Mouse (Mus musculus): Measurements from ENCODE around the gene Rps8.

The Rps8 gene

DNA sequence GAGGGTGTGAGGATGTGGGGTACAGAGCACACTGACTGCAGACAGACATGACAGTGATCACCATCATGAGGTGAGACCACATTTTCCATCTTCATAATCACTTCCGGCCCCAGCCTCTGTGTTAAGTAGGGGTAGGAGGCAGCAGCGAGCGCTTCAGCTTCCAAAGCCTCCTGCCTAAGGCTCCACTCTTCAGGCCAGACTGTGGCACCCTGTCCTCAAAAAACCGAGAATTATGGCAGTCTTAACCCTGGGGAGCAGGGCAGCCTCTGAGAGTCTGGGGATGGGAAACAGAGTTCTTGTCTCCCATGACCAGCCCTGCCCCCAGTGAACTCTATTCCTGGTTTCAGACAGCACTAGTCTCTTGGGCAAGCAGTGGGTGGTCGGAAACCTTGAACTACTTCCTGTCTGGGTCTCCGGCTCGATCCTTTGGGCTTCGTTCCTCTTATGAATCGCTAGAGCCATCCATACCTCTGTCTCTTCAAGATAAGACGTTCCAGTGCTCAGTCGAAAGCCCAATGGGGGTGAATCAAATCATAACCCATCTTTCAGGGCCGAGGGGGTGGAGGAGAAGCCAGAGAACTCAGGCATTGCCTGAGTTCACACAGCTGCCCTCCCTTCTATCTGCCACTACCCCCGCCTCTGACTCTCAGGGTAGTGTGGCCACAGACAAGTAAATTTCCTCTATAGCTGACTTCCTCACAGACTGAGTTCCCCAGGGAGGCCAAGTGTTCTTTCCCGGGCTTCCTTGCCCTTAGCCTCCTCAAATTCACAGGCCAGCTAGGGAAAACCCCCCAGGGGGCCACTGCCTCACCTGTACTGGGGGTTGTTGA, 31.3 kb downstream of the Rps8 start:
- POLR2A ChIA-PET = interaction anchor here (0.9 to 69.1 kb wide), 36 partner anchors 8 to 662 kb away, joined by 3 to 3713 read pairs (median 5); partner anchors contain the start of genes Plk3 (in 4 of the 4), Ccdc163 (in 2 of the 4), Kif2c (in 2 of the 4) and Mmachc (in 2 of the 4)
- CTCF ChIA-PET = interaction anchor here (0.7 to 1.7 kb wide), 11 partner anchors 9 to 129 kb away, joined by 3 to 19 read pairs (median 4); partner anchors contain the start of genes Hectd3 (in 1 of the 4), Plk3 (in 1 of the 4) and Ptch2 (in 1 of the 4)

DNA sequence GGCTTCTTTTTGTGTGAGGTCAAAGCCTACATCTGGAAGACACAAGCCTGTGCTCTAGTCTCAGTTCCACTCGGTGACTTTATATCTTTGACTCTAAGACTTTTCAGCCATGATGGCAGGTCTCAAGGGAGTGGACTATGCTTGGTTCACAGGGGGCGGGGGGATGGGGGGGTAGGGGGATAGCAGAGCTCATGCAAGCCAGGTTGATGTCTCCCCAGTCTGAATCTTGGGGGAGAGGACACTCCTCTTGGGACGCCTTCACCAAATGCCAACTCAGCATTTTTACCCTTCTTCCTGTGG, 31.9 kb downstream of the Rps8 start:
- ChIA-PET CTCF (interaction anchor here in 1 of 4 experiments (1.4 kb wide), 1 partner anchor 14 kb away, joined by 4 read pairs; no protein-coding TSS in a partner anchor), POLR2A (interaction anchor here in 3 of 4 experiments (1.4 to 69.1 kb wide), 7 partner anchors 9 to 45 kb away, joined by 3 to 3713 read pairs (median 393); partner anchors contain the start of genes Plk3 (in 3 of the 3), Rps8 (in 2 of the 3), Btbd19 (in 1 of the 3) and Kif2c (in 1 of the 3))

DNA sequence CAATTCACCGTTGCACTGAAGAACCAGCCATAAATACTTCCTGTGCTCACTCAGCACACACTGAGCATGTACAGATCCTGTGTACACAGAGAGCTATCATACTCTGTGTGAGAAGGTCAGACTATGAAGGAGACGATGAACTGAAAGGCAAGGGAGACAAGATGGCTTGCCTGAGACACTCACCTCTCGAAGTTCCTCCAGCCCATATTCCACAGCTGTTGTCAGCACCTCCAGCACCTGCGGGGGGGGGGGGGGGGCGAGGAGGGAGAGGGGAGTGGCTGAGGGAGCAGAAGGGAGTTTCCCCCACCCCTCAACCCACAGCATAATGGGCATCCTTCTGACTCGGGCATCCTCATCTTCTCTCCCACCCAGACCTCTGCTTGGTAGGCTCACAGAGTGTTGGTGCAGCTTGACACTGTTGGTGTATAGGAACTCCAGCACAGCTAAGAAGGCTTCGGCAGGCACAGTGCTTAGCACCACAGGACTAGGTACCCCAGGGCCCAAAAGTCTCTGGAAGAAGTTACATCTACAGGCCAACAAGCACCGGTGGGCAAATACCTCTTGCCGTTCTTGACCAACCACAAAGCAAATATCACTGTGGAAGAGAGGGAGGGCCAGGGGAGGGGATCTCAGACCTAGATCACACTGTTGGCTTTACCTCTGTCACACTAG, 32.4 kb downstream of the Rps8 start:
- CTCF ChIA-PET = interaction anchor here in 3 of 4 experiments (0.7 to 1.4 kb wide), 3 partner anchors 15 to 27 kb away, joined by 3 to 12 read pairs (median 4); no protein-coding TSS in a partner anchor

DNA sequence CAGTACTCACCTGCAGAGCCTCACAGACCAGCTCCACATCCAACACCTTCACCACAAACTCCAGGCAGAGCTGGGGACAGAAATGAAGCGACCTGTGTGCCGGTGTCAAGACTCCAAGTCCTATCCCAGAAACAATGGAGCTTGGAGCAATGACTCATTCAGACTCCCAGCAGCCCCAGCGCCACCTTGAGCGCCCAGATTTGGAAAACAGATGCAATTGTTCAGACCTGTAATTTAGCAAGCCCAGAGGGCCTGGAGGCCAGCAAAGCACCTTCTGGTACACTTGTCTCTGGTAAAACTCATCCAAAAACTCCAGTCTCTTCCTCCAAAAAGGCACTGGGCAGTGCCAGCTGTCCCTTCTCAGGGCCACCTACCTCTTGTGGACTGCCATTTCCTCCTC, 33.8 kb downstream of the Rps8 start:
- CTCF ChIA-PET = interaction anchor here in 3 of 4 experiments (0.9 to 3.9 kb wide), 10 partner anchors 10 to 148 kb away, joined by 3 to 78 read pairs (median 24); partner anchors contain the start of gene Plk3 (in 2 of the 3)

More for the DNA sequence above, 32.4 kb downstream of the Rps8 start:
- POLR2A ChIA-PET = interaction anchor here in 3 of 4 experiments (0.6 to 69.1 kb wide), 10 partner anchors 9 to 292 kb away, joined by 3 to 3713 read pairs (median 124); partner anchors contain the start of genes Plk3 (in 3 of the 3), Rps8 (in 2 of the 3), Btbd19 (in 1 of the 3) and Kif2c (in 1 of the 3)

DNA sequence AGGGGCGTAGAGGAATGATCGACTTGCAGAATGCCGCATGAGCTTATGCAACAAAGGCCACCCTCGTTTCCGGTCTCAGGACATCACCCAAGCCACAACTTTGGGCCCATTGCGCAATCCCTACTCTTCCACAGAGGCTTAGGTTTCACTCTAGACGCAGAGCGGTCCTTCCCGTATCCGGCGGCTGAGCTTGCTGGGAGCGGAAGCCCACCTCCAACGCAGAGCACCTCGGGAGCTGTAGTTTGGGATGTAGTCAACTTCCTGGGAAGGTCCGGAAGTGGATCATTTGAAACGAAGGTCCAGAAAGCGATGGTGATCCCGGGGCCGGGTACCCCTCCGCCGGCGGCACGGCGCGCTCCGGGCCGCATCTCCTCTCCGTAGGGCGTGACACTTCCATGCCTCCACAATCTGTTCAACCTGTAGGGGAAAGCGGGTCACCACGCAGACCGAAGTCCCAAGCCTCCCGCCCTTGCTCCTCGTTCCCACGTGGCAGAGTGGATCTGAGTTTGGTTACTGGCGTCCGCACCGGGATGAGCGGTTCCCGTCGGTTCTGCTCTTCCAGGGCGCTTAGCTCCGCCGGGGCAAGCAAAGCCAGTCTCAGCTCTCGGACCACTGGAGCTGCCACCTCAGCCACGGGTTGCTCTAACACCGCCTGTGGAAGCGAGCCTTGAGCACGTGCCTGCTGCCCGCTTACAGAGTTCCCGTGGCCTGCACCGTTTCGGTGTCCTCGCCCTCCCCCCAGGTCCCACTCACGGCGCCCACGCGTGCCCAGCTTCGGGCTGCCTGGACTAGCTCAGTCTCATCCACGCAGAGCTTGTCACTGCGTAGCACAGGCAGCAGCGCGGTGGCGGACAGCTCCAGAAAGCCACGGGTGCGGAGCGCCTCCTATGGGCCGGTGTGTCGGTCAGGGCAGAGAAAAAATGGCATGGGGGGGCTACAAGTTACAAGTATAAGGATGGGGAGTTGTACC, 35.3 kb downstream of the Rps8 start:
- CTCF ChIA-PET = interaction anchor here (0.6 to 3.9 kb wide), 65 partner anchors 8 to 716 kb away, joined by 3 to 78 read pairs (median 5); partner anchors contain the start of genes Hectd3 (in 3 of the 4), Plk3 (in 3 of the 4), Ptch2 (in 3 of the 4) and Ccdc163 (in 1 of the 4)
- POLR2A ChIA-PET = interaction anchor here (0.5 to 69.1 kb wide), 129 partner anchors 8 to 1951 kb away, joined by 3 to 3713 read pairs (median 4); partner anchors contain the start of genes Plk3 (in 4 of the 4), Ptch2 (in 4 of the 4), Rps8 (in 4 of the 4) and Ccdc163 (in 3 of the 4)

More for the DNA sequence above, 33.8 kb downstream of the Rps8 start:
- POLR2A ChIA-PET = interaction anchor here (0.5 to 69.1 kb wide), 25 partner anchors 11 to 457 kb away, joined by 3 to 3713 read pairs (median 5); partner anchors contain the start of genes Plk3 (in 3 of the 4), Kif2c (in 2 of the 4), Rps8 (in 2 of the 4) and Btbd19 (in 1 of the 4)

DNA sequence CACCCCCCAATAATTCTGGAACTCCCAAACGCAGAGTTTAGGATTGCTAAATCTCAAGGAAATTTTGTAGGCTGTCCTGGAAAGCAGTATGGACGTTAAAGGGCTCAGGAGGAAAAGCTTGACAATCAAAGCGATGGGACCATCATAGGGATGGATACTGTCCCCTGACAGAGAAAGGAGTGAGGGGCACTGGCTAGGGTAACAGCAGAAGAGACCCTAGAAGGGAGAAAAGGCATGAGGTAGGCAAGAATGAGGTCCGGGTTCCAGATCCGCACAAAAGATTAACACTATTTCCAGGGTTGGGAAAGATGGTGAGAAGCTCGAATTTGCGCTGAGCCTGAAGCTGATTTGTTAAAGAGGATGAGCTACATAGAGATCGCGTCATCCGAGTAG, 36.0 kb downstream of the Rps8 start:
- CTCF ChIA-PET = interaction anchor here (0.6 to 3.9 kb wide), 44 partner anchors 9 to 412 kb away, joined by 3 to 78 read pairs (median 5); partner anchors contain the start of genes Hectd3 (in 2 of the 4), Plk3 (in 2 of the 4), Ptch2 (in 2 of the 4) and Ccdc163 (in 1 of the 4)
- POLR2A ChIA-PET = interaction anchor here (0.5 to 69.1 kb wide), 104 partner anchors 9 to 1059 kb away, joined by 3 to 3713 read pairs (median 5); partner anchors contain the start of genes Plk3 (in 4 of the 4), Ptch2 (in 4 of the 4), Rps8 (in 4 of the 4) and Hectd3 (in 3 of the 4)

DNA sequence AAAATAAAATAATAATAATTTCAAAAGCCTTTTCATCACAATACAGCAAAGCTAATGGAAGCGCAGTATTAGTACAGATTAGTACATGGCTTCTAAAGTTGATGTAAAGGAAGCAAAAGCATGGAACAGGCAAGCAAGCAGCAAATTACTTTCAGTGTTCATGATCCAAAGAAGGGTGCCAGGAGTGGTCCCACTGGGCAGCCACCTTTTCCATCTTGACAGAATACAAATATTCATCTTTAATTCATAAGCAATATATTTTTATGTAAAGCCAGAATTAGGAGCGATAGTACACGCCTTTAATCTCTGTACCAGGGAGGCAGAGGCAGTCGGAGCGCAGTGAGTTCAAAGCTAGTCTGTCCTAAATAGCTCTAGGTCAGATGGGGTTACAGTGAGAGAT, 36.4 kb downstream of the Rps8 start:
- ChIA-PET POLR2A (interaction anchor here (0.5 to 69.1 kb wide), 67 partner anchors 9 to 1060 kb away, joined by 3 to 3713 read pairs (median 8); partner anchors contain the start of genes Plk3 (in 4 of the 4), Hectd3 (in 3 of the 4), Ptch2 (in 3 of the 4) and Rps8 (in 3 of the 4)), CTCF (interaction anchor here (0.6 to 3.9 kb wide), 17 partner anchors 9 to 117 kb away, joined by 3 to 78 read pairs (median 16); partner anchors contain the start of genes Kif2c (in 1 of the 4), Plk3 (in 1 of the 4) and Ptch2 (in 1 of the 4))

DNA sequence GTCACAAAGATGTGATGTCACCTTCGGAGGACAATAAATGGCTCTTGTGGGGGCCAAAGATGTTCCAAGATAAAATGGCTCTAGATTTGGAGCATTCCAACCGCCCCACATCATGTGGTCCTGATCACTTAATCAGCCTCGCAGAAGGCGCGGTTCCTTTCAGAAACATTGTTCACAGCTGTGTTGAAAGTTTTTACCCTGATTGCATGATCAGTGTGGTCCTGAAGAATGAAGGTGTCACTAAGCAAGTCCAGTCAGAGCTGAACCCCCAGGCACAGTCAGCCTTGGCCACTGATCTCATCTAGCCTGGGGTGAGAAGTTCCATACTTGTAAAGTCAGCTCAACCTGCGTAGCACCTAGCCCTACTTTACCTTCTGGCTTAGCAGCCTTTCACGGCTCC, 38.1 kb downstream of the Rps8 start:
- ChIA-PET POLR2A (interaction anchor here in 3 of 4 experiments (0.6 to 69.1 kb wide), 9 partner anchors 15 to 433 kb away, joined by 3 to 3713 read pairs (median 180); partner anchors contain the start of genes Plk3 (in 3 of the 3), Rps8 (in 2 of the 3), Btbd19 (in 1 of the 3) and Kif2c (in 1 of the 3)), CTCF (interaction anchor here in 2 of 4 experiments (0.6 to 1.6 kb wide), 3 partner anchors 14 to 22 kb away, joined by 3 to 4 read pairs (median 3); no protein-coding TSS in a partner anchor)

DNA sequence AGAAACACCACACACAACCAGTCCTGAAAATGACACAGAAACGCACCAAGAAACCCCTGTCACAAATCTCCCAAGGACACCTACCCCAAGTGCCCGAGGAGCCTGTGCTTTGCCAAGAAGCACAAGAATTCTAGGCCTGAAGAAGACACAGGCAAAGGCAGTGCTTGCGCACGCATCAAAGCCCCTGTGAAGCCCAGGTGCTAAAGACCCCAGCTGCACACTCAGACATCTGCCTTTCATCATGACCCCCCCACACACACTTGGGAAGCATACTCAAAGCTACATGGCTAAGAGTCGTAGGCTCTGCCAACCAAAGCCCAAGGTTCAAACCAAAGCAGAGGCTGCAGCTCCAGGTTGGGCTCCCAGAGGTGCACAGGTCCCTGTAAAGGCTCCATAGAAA, 40.5 kb downstream of the Rps8 start:
- ChIA-PET CTCF (interaction anchor here in 2 of 4 experiments (0.6 to 1.1 kb wide), 3 partner anchors 18 to 132 kb away, joined by 3 to 5 read pairs (median 5); partner anchors contain the start of gene Plk3 (in 1 of the 2)), POLR2A (interaction anchor here in 3 of 4 experiments (0.6 to 69.1 kb wide), 10 partner anchors 11 to 369 kb away, joined by 3 to 3713 read pairs (median 96); partner anchors contain the start of genes Plk3 (in 3 of the 3), Btbd19 (in 2 of the 3), Rps8 (in 2 of the 3) and Tctex1d4 (in 2 of the 3))

DNA sequence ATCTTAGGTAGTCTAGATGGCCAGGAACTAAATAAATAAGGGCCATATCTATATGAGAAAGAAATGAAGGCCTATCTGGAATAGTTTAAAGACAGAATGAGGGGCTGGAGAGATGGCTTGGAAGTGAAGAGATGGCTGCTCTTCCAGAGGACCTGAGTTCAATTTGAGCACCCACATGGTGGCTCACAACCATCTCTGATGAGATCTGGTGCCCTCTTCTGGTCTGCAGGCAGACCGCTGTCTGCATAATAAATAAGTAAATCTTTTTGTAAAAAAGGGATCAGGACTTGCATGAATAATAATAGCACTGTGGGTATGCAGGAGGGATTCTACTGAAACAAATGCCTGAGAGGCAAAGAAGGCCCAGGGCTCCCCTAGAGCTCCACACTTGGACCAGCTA, 42.8 kb downstream of the Rps8 start:
- POLR2A ChIA-PET = interaction anchor here in 2 of 4 experiments (0.9 to 69.1 kb wide), 5 partner anchors 18 to 39 kb away, joined by 3 to 3713 read pairs (median 393); partner anchors contain the start of genes Plk3 (in 2 of the 2), Rps8 (in 2 of the 2), Btbd19 (in 1 of the 2) and Kif2c (in 1 of the 2)
- CTCF ChIA-PET = interaction anchor here in 1 of 4 experiments (1.3 kb wide), 1 partner anchor 28 kb away, joined by 3 read pairs; no protein-coding TSS in a partner anchor

DNA sequence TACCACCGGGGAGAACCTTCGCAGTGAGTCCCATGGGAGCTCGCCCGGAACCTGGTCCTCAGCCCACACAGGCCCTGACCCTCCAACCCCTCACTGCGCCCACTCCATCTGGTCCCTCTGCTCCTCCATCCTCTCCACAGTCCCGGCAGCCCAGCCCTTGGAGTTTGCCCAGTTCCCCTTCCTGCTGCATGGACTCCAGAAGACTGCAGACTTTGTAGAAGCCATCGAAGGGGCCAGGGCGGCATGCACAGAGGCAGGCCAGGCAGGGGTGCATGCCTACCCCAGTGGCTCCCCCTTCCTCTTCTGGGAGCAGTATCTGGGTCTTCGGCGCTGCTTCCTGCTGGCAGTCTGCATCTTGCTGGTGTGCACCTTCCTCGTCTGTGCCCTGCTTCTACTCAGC, 45.1 kb downstream of the Rps8 start:
- POLR2A ChIA-PET = interaction anchor here (0.8 to 69.1 kb wide), 24 partner anchors 9 to 426 kb away, joined by 3 to 3713 read pairs (median 5); partner anchors contain the start of genes Btbd19 (in 3 of the 4), Ptch2 (in 3 of the 4), Plk3 (in 2 of the 4) and Prdx1 (in 2 of the 4)
- CTCF ChIA-PET = interaction anchor here (0.6 to 3.1 kb wide), 19 partner anchors 9 to 390 kb away, joined by 3 to 30 read pairs (median 4); partner anchors contain the start of genes Kif2c (in 1 of the 4), Plk3 (in 1 of the 4), Ptch2 (in 1 of the 4) and Tesk2 (in 1 of the 4)

DNA sequence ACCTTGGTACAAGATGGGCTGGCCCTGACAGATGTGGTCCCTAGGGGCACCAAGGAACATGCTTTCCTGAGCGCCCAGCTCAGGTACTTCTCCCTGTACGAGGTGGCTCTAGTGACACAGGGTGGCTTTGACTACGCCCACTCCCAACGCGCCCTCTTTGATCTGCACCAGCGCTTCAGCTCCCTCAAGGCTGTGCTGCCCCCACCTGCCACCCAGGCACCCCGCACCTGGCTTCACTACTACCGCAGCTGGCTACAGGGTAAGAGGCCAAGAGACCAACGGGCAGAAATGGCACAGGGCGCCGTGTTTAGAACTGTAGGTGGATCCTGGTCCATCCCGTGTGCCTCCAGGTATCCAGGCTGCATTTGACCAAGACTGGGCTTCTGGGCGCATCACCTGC, 45.8 kb downstream of the Rps8 start:
- CTCF ChIA-PET = interaction anchor here (0.5 to 3.1 kb wide), 22 partner anchors 9 to 390 kb away, joined by 3 to 30 read pairs (median 4); partner anchors contain the start of genes Btbd19 (in 1 of the 4), Kif2c (in 1 of the 4), Plk3 (in 1 of the 4) and Ptch2 (in 1 of the 4)
- POLR2A ChIA-PET = interaction anchor here (0.6 to 69.1 kb wide), 29 partner anchors 9 to 514 kb away, joined by 3 to 3713 read pairs (median 4); partner anchors contain the start of genes Btbd19 (in 3 of the 4), Ptch2 (in 3 of the 4), Plk3 (in 2 of the 4) and Rps8 (in 2 of the 4)

DNA sequence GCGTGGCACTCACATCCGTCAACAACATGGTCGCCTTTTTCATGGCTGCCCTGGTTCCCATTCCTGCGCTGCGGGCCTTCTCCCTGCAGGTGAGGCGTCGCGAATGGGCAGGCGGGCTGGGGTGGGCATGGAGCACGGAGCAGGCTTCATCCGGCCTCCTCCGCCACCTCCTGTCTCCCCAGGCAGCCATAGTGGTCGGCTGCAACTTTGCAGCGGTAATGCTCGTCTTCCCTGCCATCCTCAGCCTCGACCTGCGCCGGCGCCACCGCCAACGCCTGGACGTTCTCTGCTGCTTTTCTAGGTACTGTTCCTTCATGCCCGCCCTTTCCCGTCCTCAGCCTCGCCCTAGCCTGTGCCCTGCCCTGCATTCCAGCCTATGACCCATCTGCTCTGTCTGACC, 46.7 kb downstream of the Rps8 start:
- ChIA-PET POLR2A (interaction anchor here (0.6 to 69.1 kb wide), 14 partner anchors 8 to 181 kb away, joined by 3 to 3713 read pairs (median 11); partner anchors contain the start of genes Btbd19 (in 2 of the 4), Plk3 (in 2 of the 4), Ptch2 (in 2 of the 4) and Kif2c (in 1 of the 4)), CTCF (interaction anchor here in 2 of 4 experiments (2.7 to 3.1 kb wide), 2 partner anchors 11 to 31 kb away, joined by 14 to 30 read pairs; no protein-coding TSS in a partner anchor)

DNA sequence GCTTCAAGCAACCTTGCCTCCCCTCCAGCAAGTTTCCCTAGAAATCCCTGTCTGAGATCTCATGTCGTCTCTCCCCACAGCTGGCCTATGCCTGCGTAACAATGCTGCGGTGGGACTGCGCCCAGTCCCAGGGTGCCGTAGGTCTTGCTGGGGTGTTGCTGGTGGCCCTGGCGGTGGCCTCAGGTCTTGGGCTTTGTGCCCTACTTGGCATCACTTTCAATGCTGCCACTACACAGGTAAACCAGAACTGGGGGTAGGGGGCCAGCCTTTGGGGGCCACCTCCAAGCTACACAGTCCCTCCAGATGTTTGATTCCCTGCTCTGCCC, 47.6 kb downstream of the Rps8 start:
- POLR2A ChIA-PET = interaction anchor here in 3 of 4 experiments (0.7 to 69.1 kb wide), 12 partner anchors 9 to 113 kb away, joined by 3 to 3713 read pairs (median 5); partner anchors contain the start of genes Btbd19 (in 2 of the 3), Plk3 (in 2 of the 3), Hectd3 (in 1 of the 3) and Kif2c (in 1 of the 3)

More for the DNA sequence above, 47.6 kb downstream of the Rps8 start:
- CTCF ChIA-PET = interaction anchor here in 2 of 4 experiments (0.6 to 5.6 kb wide), 3 partner anchors 12 to 72 kb away, joined by 3 to 31 read pairs (median 3); no protein-coding TSS in a partner anchor
